Mouse (Mus musculus): ENCODE data around the gene Serpina5.
"Not testable (repeated sequence)": the region's sequence is repeated elsewhere in the genome, so short reads cannot be mapped to it uniquely, and the experiment has no call there.

Gene Serpina5

GRCm38 (mm10) chr12:104100768-104101167 lies at the start of gene Serpina5:
TSS of gene Serpina5 (plus strand) at chr12:104101113.
- no peak for DNase-seq (ENCODE audit: low read depth, low spot score)

- no peak for DNase-seq (ENCODE audit: low read depth, low spot score)
Observed at GRCm38 (mm10) chr12:104053995-104054394, 46.9 kb upstream of the Serpina5 start.

- no peak for DNase-seq (ENCODE audit: low read depth, low spot score)
Observed at GRCm38 (mm10) chr12:104055755-104056154, 45.2 kb upstream of the Serpina5 start.

GRCm38 (mm10) chr12:104057050-104057449 lies 43.9 kb upstream of the Serpina5 start:
- no peak for DNase-seq (ENCODE audit: low read depth, low spot score)

- DNase-seq (ENCODE audit: low read depth, low spot score): no peak
Observed at GRCm38 (mm10) chr12:104057531-104057930, 43.4 kb upstream of the Serpina5 start.

GRCm38 (mm10) chr12:104060126-104060525 lies 40.8 kb upstream of the Serpina5 start:
- no peak for DNase-seq (ENCODE audit: low read depth, low spot score)

GRCm38 (mm10) chr12:104061862-104062261 lies 39.1 kb upstream of the Serpina5 start:
- DNase-seq (ENCODE audit: low read depth, low spot score): no peak

- DNase-seq (ENCODE audit: low read depth, low spot score): no peak
Observed at GRCm38 (mm10) chr12:104064532-104064931, 36.4 kb upstream of the Serpina5 start.

GRCm38 (mm10) chr12:104064996-104065395 lies 35.9 kb upstream of the Serpina5 start:
- no peak for DNase-seq (ENCODE audit: low read depth, low spot score)

- no peak for DNase-seq (ENCODE audit: low read depth, low spot score)
Observed at GRCm38 (mm10) chr12:104066241-104066640, 34.7 kb upstream of the Serpina5 start.

- DNase-seq (ENCODE audit: low read depth, low spot score): no peak
Observed at GRCm38 (mm10) chr12:104067549-104067948, 33.4 kb upstream of the Serpina5 start.

GRCm38 (mm10) chr12:104069620-104070019 lies 31.3 kb upstream of the Serpina5 start:
- DNase-seq (ENCODE audit: low read depth, low spot score): no peak

- DNase-seq (ENCODE audit: low read depth, low spot score): no peak
Observed at GRCm38 (mm10) chr12:104071708-104072107, 29.2 kb upstream of the Serpina5 start.

GRCm38 (mm10) chr12:104072286-104072685 lies 28.6 kb upstream of the Serpina5 start:
- DNase-seq (ENCODE audit: low read depth, low spot score): no peak

GRCm38 (mm10) chr12:104090119-104090518 lies 10.8 kb upstream of the Serpina5 start:
- DNase-seq (ENCODE audit: low read depth, low spot score): no peak

GRCm38 (mm10) chr12:104091303-104091702 lies 9.6 kb upstream of the Serpina5 start:
- no peak for DNase-seq (ENCODE audit: low read depth, low spot score)

- no peak for DNase-seq (ENCODE audit: low read depth, low spot score)
Observed at GRCm38 (mm10) chr12:104105847-104106246, 4.9 kb downstream of the Serpina5 start.

- no peak for DNase-seq (ENCODE audit: low read depth, low spot score)
Observed at GRCm38 (mm10) chr12:104106919-104107318, 6.0 kb downstream of the Serpina5 start.

GRCm38 (mm10) chr12:104108507-104108906 lies 7.6 kb downstream of the Serpina5 start:
- DNase-seq (ENCODE audit: low read depth, low spot score): no peak

GRCm38 (mm10) chr12:104112333-104112732 lies 11.4 kb downstream of the Serpina5 start, which contains the start of gene Serpina3a:
TSS of gene Serpina3a (plus strand) at chr12:104112724.
- DNase-seq (ENCODE audit: low read depth, low spot score): not testable (repeated sequence)

- DNase-seq (ENCODE audit: low read depth, low spot score): no peak
Observed at GRCm38 (mm10) chr12:104114921-104115579, 14.1 kb downstream of the Serpina5 start.

- DNase-seq (ENCODE audit: low read depth, low spot score): no peak
Observed at GRCm38 (mm10) chr12:104123097-104123496, 22.2 kb downstream of the Serpina5 start.

GRCm38 (mm10) chr12:104123996-104124395 lies 23.1 kb downstream of the Serpina5 start:
- DNase-seq (ENCODE audit: low read depth, low spot score): no peak

Data from c-Kit-negative CD71-positive TER-119-positive erythroid progenitor cells, embryonic 14.5 days (primary cell).